Mouse (Mus musculus) embryonic facial prominence, embryonic 14.5 days (tissue): Measurements from ENCODE around the gene Stx12. TPM values are rescaled to one million over a fixed set of nuclear protein-coding genes. Genes with fewer than 3 reads are reported as not detected.
"Not testable (repeated sequence)": the region's sequence is repeated elsewhere in the genome, so short reads cannot be mapped to it uniquely, and the experiment has no call there.

ENCODE experiments used
- ATAC-seq: fragments of 200-750 bp; cut with Nextera tagmentation; 2 replicates; pipeline ENCODE4 v1.8.0; 2017; ENCODE audit warnings: low read depth, moderate number of reproducible peaks, moderate TSS enrichment
- DNase-seq: peaks from one replicate; pipeline ENCODE4 v3.0.0-alpha.2; 2015; ENCODE audit warnings: low spot score
- H3K27ac ChIP-seq: fragments of 300-500 bp; sonication (generic); replicated peaks from 2 replicates; pipeline ENCODE4 v1.5.1; 2014; ENCODE audit warnings: low read depth, mild to moderate bottlenecking, low read length, moderate library complexity
- H3K27me3 ChIP-seq: fragments of 300-500 bp; sonication (generic); replicated peaks from 2 replicates; pipeline ENCODE4 v1.6.1; 2014; ENCODE audit warnings: low read length; ENCODE audit not compliant: control insufficient read depth, insufficient read depth
- H3K36me3 ChIP-seq: fragments of 300-500 bp; sonication (generic); 2 replicates; pipeline ENCODE4 v1.6.1; 2014; ENCODE audit warnings: low read length, mixed read lengths; ENCODE audit not compliant: control insufficient read depth, insufficient read depth
- H3K4me1 ChIP-seq: fragments of 300-500 bp; sonication (generic); 2 replicates; pipeline ENCODE4 v1.6.1; 2014; ENCODE audit warnings: antibody characterized with exemption, low read length; ENCODE audit not compliant: control insufficient read depth, insufficient read depth
- H3K4me2 ChIP-seq: fragments of 300-500 bp; sonication (generic); 2 replicates; pipeline ENCODE4 v1.6.1; 2014; ENCODE audit warnings: low read depth, mild to moderate bottlenecking, low read length, moderate library complexity, mixed read lengths
- H3K4me3 ChIP-seq: fragments of 300-500 bp; sonication (generic); 2 replicates; pipeline ENCODE4 v1.5.1; 2014; ENCODE audit warnings: low read depth, mild to moderate bottlenecking, low read length
- H3K9ac ChIP-seq: fragments of 300-500 bp; sonication (generic); 2 replicates; pipeline ENCODE4 v1.6.1; 2014; ENCODE audit warnings: low read depth, mild to moderate bottlenecking, low read length, moderate library complexity, mixed read lengths
- H3K9me3 ChIP-seq: fragments of 300-500 bp; sonication (generic); 2 replicates; pipeline ENCODE4 v1.6.1; 2016; ENCODE audit warnings: low read length; ENCODE audit not compliant: control insufficient read depth
- WGBS: fragments of 180-500 bp; shearing (Covaris S2); extraction: QIAGEN DNeasy Blood & Tissue Kit; methylation state at CpG from one replicate; pipeline ENCODE4 v1.1.7; 2014; 5-methylcytosine and 5-hydroxymethylcytosine counted together
- polyA plus RNA-seq: library from polyadenylated mRNA; unstranded; fragments of >200 nt; fragmentation: Nextera tagmentation; extraction: Ambion mirVana; gene quantifications from 2 replicates; pipeline ENCODE4 v1.2.1, GENCODE M21; 2014

Gene Stx12
- polyA plus RNA-seq, 1 experiment from 2014 or later: 69.2 TPM

DNA sequence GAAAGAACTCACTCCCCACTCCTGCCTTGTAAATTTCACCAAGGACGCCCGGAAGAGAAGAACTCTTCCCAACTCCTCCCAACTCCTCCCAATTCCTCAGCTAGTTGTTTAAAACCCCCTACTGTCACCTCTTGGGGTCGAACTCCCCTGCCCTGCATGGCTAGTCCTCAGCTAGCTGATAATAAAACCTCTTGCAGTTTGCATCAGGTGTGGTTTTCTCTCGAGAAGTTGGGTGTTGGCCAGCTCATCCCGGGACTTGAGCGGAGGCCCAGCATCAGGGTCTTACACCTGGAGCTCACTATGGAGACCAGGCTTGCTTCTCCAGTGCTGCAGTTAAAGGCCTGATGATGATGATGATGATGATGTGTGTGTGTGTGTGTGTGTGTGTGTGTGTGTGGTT is 34.2 kb upstream of the Stx12 start:
- H3K4me1 ChIP-seq, H3K4me2 ChIP-seq, H3K4me3 ChIP-seq, H3K9me3 ChIP-seq, ATAC-seq, H3K9ac ChIP-seq, DNase-seq, H3K27me3 ChIP-seq, H3K27ac ChIP-seq: not testable (repeated sequence)
- H3K36me3 ChIP-seq: peaks cover 58% of the 10 kb centered on the region
- WGBS: 78% methylated on average over 6 of the region's 6 CpGs

DNA sequence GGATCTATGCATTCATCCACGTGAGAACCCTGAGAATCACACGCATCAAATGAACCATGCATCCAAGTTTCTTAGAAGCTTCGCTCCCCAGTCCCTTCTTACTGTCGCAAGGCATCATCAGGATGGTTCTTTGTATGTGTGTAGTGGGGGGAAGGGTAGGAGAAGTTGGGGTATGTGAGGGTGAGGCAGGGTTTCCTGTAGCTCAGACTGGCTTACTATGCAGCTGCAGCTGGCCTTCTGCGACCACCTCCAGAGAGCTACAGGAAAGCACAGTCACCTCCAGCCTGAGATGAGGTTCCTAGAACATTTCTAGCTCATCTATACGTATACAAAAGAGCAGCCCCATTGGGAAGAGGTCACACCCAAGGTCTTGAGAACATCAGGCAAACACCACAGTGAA is 27.8 kb upstream of the Stx12 start:
- Histone ChIP-seq H3K9me3 (no peaks in the 10 kb centered on the region), H3K4me3 (no peak overlapping the region), H3K9ac (no peak overlapping the region), H3K4me1 (no peaks in the 10 kb centered on the region), H3K36me3 (peaks cover 90% of the 10 kb centered on the region), H3K27me3 (no peaks in the 10 kb centered on the region), H3K27ac (no peak overlapping the region), H3K4me2 (no peak overlapping the region)
- WGBS: 88% methylated on average over 6 of the region's 6 CpGs
- DNase-seq (no peak), ATAC-seq (no peak)

DNA sequence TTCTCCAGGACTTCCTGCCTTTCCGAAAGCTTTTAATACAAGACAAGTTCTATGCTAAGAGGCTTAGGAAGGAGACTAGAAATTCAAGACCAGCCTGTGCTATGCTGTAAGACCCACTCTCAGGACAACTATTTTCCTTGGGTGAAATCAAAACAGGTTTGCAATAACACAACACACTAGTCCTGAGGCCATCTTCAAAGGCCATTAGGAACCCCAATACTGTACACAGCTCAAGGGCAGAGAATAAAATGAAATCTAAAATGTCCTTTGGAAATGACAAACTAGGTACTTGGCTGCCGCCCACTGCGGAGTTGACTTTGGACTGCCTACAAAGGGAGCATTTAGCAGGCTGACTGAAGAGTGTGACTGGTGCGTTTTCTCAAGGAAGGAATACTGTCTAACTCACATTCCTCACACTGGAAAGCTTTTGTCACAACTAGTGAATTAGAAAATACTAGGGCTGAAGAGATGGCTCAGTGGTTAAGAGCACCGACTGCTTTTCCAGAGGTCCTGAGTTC is 21.6 kb upstream of the Stx12 start:
- DNase-seq (peak; percentile 5), ATAC-seq (no peak)
- 86% methylated on average over 5 of the region's 5 CpGs for WGBS
- Histone ChIP-seq H3K4me1 (no peaks in the 10 kb centered on the region), H3K4me2 (no peak overlapping the region), H3K9ac (no peak overlapping the region), H3K27me3 (no peaks in the 10 kb centered on the region), H3K9me3 (no peaks in the 10 kb centered on the region), H3K36me3 (peaks cover 63% of the 10 kb centered on the region), H3K27ac (no peak overlapping the region), H3K4me3 (no peak overlapping the region)

DNA sequence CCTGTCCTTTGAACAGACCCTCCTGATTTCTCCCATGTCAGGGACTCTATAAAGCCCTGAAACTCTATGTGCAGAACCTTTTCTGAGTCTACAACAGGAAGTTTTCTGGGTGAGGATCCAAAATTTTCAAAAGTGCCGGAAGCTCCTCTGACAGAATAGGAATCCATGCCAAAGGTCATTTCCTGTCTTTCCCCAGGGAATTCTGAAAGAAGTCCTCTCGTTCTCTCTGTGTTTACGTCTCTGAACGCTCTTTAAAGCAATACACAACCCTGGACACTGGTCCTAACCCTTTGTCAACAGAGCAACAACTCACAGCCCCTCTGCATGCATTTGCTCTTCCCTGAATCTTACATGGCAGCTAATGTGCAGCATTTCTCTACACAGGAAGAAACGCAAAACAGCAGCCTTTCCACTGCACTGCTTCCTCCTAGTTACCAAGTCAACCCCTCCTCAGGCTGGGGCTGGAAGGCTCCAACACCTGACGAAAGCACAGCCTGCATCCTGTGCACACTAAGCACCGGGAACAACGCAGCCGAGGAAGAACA is 20.5 kb upstream of the Stx12 start:
- H3K9ac ChIP-seq: no peak overlapping the region
- H3K27ac ChIP-seq: no peak overlapping the region; the same call in 1 of the 2 replicates
- H3K4me2 ChIP-seq: no peak overlapping the region
- H3K9me3 ChIP-seq: no peaks in the 10 kb centered on the region
- WGBS: 49% methylated on average over 9 of the region's 9 CpGs
- H3K4me1 ChIP-seq: no peaks in the 10 kb centered on the region
- ATAC-seq: no peak
- no peak overlapping the region for H3K4me3 ChIP-seq
- H3K36me3 ChIP-seq: peaks cover 56% of the 10 kb centered on the region
- H3K27me3 ChIP-seq: no peaks in the 10 kb centered on the region
- peak; percentile 20 for DNase-seq

DNA sequence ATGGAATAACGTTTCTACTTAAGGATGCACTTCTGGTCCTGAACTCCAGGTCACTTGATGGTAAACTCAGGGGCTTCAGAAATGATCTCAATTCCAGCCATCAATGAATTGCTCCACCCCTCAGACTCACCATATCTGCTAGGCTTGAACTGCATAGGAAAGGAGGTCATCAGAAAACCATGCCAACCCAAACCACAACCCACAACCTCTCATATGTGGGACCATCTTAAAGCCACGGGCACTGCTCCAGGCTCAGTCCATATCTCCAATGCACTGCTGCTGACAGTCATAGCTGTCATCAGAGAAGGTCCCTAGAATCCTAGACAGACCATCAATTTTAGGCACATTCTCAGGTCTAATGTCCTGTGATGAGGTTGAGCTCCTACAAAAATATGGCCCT is 19.8 kb upstream of the Stx12 start:
- WGBS: 85% methylated on average over 2 of the region's 2 CpGs
- Histone ChIP-seq H3K27ac (no peak overlapping the region), H3K4me1 (no peaks in the 10 kb centered on the region), H3K36me3 (peaks cover 49% of the 10 kb centered on the region), H3K27me3 (no peaks in the 10 kb centered on the region), H3K9ac (no peak overlapping the region), H3K4me3 (no peak overlapping the region), H3K9me3 (no peaks in the 10 kb centered on the region), H3K4me2 (no peak overlapping the region)
- ATAC-seq: no peak
- no peak for DNase-seq

DNA sequence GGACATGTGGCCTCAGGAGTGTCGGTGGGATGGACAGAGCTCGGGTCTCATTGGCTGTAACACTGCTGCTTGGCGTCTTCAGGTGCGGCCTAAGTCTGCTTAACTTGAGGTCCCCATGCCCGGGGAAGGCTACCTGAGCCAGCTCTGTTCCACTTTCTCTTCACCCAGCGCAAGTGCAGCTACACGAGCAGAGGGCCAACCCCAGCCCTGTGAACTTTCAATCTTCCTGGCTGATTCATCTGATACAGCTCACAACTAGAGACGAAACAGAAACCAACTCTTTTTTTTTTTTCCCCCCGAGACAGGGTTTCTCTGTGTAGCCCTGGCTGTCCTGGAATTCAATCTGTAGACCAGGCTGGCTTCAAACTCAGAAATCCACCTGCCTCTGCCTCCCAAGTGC is 13.9 kb upstream of the Stx12 start:
- Histone ChIP-seq H3K4me2 (no peak overlapping the region), H3K9me3 (no peaks in the 10 kb centered on the region), H3K9ac (no peak overlapping the region), H3K36me3 (peaks cover 19% of the 10 kb centered on the region), H3K4me3 (no peak overlapping the region), H3K27ac (no peak overlapping the region), H3K4me1 (no peaks in the 10 kb centered on the region), H3K27me3 (no peaks in the 10 kb centered on the region)
- no peak for DNase-seq
- no peak for ATAC-seq
- 83% methylated on average over 9 of the region's 9 CpGs for WGBS

DNA sequence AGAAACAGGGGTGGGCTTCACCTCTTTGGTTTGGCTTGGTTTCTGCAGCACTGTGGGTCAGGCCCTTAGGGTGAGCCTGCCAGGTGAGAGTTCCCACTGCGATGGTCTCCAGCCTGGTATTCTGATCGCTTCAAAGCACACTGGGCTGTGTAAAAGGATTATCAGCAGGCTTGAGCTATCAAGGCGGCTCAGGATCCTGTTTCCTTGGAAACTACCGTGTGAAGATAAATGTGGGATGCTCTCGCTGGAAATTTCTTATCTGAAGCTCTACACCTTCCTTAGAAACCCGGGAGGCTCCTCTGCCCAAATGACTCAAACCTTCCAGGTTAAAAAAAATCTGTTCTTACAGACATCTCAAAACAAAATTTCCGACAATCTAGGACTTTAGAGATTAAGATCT is 10.1 kb upstream of the Stx12 start:
- WGBS: 17% methylated on average over 7 of the region's 7 CpGs
- H3K9me3 ChIP-seq: no peaks in the 10 kb centered on the region
- no peak overlapping the region for H3K9ac ChIP-seq
- no peaks in the 10 kb centered on the region for H3K27me3 ChIP-seq
- no peak overlapping the region for H3K27ac ChIP-seq
- H3K36me3 ChIP-seq: no peaks in the 10 kb centered on the region
- DNase-seq (no peak), ATAC-seq (no peak)
- no peaks in the 10 kb centered on the region for H3K4me1 ChIP-seq
- no peak overlapping the region for H3K4me3 ChIP-seq
- no peak overlapping the region for H3K4me2 ChIP-seq

DNA sequence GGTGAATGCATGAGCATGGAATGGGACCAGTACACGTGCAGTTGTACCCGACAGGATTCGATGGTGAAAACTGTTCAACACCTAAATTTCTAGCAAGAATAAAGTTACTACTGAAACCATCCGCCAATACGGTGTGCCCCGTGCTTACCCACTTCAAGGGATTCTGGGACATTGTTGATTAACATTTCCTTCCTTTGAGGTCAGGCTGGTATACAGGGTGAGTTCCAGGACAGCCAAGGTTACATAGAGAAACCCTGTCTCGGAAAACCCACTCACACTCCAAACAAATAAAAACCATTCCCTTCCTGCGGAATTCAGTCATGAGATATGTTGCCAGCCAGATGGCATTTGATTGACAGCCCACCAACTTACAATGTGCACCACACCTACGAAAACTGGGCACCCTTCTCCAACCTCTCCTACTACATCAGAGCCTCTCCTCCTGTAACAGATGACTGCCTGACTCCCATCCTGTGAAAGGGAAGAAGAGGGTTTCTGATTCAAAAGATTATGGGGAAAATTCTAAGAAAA is 600 bp upstream of the Stx12 start:
- WGBS: 7% methylated on average over 9 of the region's 9 CpGs
- DNase-seq (no peak), ATAC-seq (0 out of 2 replicates have a peak, but pooled peaks have one; percentile 23)
- Histone ChIP-seq H3K4me1 (peaks cover 13% of the 10 kb centered on the region; the same call in 1 of the 2 replicates), H3K9me3 (no peaks in the 10 kb centered on the region), H3K27me3 (no peaks in the 10 kb centered on the region), H3K4me2 (peak overlapping the region; percentile 88), H3K4me3 (peak overlapping the region; percentile 99), H3K9ac (peak overlapping the region; percentile 95), H3K27ac (peak overlapping the region; percentile 80), H3K36me3 (peaks cover 14% of the 10 kb centered on the region)

DNA sequence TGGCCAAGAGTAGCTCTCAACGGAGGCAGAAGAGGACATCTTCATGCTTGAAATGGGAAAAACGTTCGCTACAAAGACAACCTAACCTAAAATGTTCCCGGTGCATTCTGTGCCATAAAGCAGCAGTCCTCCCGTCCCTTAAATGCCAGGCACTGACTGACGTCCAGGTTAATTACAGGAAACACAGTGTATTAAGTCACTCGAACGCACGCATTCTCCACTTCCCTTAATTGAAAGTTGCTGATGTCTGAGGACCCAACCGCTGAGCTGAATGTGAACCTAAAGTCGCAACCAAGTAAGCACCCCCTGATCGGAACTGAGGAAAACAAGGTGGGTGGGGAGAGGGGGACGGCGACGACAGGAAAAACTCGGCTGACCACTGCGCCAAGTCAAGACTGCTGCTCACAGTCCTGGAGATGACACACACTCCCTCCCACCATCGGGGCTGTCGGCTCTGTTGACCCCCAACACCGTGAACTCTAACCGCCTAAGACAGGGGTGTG is 697 bp downstream of the Stx12 start:
- Histone ChIP-seq H3K4me3 (peak overlapping the region; percentile 99), H3K27me3 (no peaks in the 10 kb centered on the region), H3K36me3 (peaks cover 21% of the 10 kb centered on the region), H3K4me1 (peaks cover 13% of the 10 kb centered on the region; the same call in 1 of the 2 replicates), H3K4me2 (peak overlapping the region; percentile 88), H3K27ac (peak overlapping the region; percentile 80), H3K9me3 (no peaks in the 10 kb centered on the region), H3K9ac (peak overlapping the region; percentile 95)
- WGBS: 1% methylated on average over 17 of the region's 21 CpGs
- DNase-seq: peak; percentile 14
- ATAC-seq: peak; percentile 45; the same call in 1 of the 2 replicates
